Mouse (Mus musculus) small intestine, adult 2 months (tissue): ENCODE data around the gene Aen.

ENCODE experiments used
- CTCF ChIP-seq: fragments of 200-500 bp; IDR thresholded peaks from 2 replicates; pipeline ENCODE4 v1.5.1; 2012; ENCODE audit warnings: low read depth, mild to moderate bottlenecking, control low read depth, inconsistent platforms, low read length, moderate library complexity, mixed read lengths; ENCODE audit not compliant: insufficient replicate concordance, insufficient read length; ENCODE audit errors: extremely low read depth
- POLR2A ChIP-seq: fragments of 200-500 bp; IDR thresholded peaks from 2 replicates; pipeline ENCODE4 v1.6.1; 2012; ENCODE audit warnings: low read depth, mild to moderate bottlenecking, control low read depth, inconsistent platforms, low read length, moderate library complexity

DNA sequence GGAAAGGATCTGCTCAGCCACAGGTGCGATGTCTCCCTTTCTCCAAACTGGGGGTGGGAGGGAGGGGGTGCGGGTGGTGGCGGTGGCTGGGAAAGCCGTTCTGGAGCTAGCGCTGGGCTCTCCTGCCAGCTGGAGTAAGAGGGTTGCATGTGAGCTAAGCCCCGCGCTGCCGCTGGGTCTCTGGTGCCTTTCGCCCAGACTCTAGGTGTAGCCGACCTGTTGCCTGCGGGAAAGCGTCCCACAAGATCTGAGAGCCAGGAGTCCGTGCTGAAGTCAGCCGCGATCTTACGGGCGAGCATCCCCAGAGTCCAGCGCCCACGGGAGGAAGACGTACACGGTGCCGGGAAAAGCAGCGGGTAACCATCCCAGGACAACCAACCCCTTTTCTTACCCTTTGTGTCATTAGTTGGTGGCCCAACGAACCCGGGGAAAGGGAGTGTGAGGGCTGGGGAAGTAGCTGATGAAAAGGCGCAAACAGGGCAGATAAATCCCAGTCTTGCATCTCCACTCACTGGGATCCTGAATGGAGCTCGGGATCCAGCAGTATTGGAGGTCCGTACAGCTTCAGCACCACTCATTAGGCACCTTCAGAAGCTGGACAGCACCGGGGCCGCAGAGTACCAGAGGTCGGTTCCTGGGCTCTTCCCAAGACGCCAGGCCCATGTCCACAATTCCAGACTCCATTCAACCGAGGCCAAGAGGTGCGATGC is 12.5 kb upstream of the Aen start:
- TF ChIP-seq CTCF: no peak
- no peak for TF ChIP-seq POLR2A
